Mouse (Mus musculus) liver, embryonic 13.5 days (tissue): ENCODE measurements around the gene Crim1. TPM values are rescaled to one million over a fixed set of nuclear protein-coding genes. Genes with fewer than 3 reads are reported as not detected.

Experiments
- ATAC-seq: fragments of 200-750 bp; cut with Nextera tagmentation; 2 replicates; pipeline ENCODE4 v1.8.0; 2017; ENCODE audit warnings: low read depth, mild to moderate bottlenecking, moderate number of reproducible peaks, moderate library complexity
- DNase-seq: peaks from one replicate; pipeline ENCODE4 v3.0.0; 2022
- H3K27ac ChIP-seq: fragments of 300-500 bp; sonication (generic); 2 replicates; pipeline ENCODE4 v1.5.1; 2015; ENCODE audit warnings: moderate library complexity, mild to moderate bottlenecking, inconsistent platforms
- H3K27me3 ChIP-seq: fragments of 300-500 bp; sonication (generic); 2 replicates; pipeline ENCODE4 v1.6.1; 2015; ENCODE audit warnings: mild to moderate bottlenecking, inconsistent platforms
- H3K36me3 ChIP-seq: fragments of 300-500 bp; sonication (generic); 2 replicates; pipeline ENCODE4 v1.6.1; 2015; ENCODE audit warnings: mild to moderate bottlenecking, inconsistent platforms
- H3K4me1 ChIP-seq: fragments of 300-500 bp; sonication (generic); replicated peaks from 2 replicates; pipeline ENCODE4 v1.6.1; 2015; ENCODE audit warnings: inconsistent platforms
- H3K4me2 ChIP-seq: fragments of 300-500 bp; sonication (generic); 2 replicates; pipeline ENCODE4 v1.6.1; 2015; ENCODE audit warnings: inconsistent platforms, mild to moderate bottlenecking, moderate library complexity
- H3K4me3 ChIP-seq: fragments of 300-500 bp; sonication (generic); replicated peaks from 2 replicates; pipeline ENCODE4 v1.5.1; 2015; ENCODE audit warnings: mild to moderate bottlenecking, inconsistent platforms
- H3K9ac ChIP-seq: fragments of 300-500 bp; sonication (generic); 2 replicates; pipeline ENCODE4 v1.6.1; 2015; ENCODE audit warnings: mild to moderate bottlenecking, inconsistent platforms
- H3K9me3 ChIP-seq: fragments of 300-500 bp; sonication (generic); replicated peaks from 2 replicates; pipeline ENCODE4 v1.6.1; 2016; ENCODE audit warnings: inconsistent platforms
- WGBS: fragments of 180-500 bp; shearing (Covaris S2); methylation state at CpG from one replicate; pipeline ENCODE4 v1.1.7; 2015; ENCODE audit not compliant: insufficient replicate concordance; 5-methylcytosine and 5-hydroxymethylcytosine counted together
- polyA plus RNA-seq: library from polyadenylated mRNA; unstranded; fragments of >200 nt; fragmentation: Nextera tagmentation; extraction: Ambion mirVana; gene quantifications from 2 replicates; pipeline ENCODE4 v1.2.1, GENCODE M21; 2015

Gene Crim1
- polyA plus RNA-seq, 1 experiment from 2014 or later, result 0.56 TPM

- DNase-seq (no peak), ATAC-seq (no peak)
- H3K36me3 ChIP-seq, result no peaks in the 10 kb centered on the region
- WGBS, result 82% methylated on average over 8 of the region's 8 CpGs
- H3K9me3 ChIP-seq, result no peaks in the 10 kb centered on the region
- H3K27me3 ChIP-seq, result no peaks in the 10 kb centered on the region
- no peak overlapping the region for H3K9ac ChIP-seq
- no peak overlapping the region for H3K4me2 ChIP-seq
- H3K4me1 ChIP-seq, result peaks cover 12% of the 10 kb centered on the region; the same call in 1 of the 2 replicates
- H3K27ac ChIP-seq, result no peak overlapping the region
- H3K4me3 ChIP-seq, result no peak overlapping the region
Measured at GRCm38 (mm10) chr17:78272142-78272541, 72.1 kb downstream of the Crim1 start.

DNA sequence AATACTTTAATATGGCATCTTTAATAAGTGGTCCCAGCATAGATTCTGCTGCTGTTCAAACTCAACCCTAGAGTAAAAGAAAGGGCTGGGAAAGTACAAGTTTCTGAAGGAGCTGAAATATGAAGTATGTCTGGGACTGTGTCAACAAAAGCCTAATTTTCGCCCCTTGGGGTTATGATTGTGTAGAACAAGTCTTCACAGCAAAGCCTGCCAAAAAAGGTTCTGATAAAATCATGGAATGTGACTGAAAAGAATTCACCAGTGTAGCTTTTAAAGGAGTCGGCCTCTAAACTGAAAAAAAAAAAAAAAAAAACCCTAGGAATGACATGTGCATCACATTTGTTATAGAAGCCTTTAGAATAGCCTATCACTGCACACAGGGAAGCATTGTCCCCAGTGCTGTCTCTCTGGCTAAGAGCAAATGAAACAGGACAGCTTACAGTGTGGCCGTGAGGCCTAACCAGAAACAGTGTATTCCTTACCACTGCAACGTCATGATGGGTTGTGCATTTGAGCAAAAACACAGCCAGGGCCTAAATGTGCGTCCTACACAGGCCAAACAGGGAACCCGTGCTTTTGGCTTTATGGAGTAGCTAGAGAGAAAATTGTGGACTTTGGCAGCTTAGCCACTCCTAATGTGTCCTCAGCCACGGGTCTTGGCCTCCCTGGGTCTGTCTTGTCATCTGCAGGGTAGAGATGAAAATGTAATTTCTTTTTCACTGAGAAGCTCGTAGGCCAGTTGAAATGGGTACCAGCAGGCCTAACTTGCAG is 72.8 kb downstream of the Crim1 start:
- Histone ChIP-seq H3K9ac (no peak overlapping the region), H3K4me3 (no peak overlapping the region), H3K36me3 (no peaks in the 10 kb centered on the region), H3K27me3 (no peaks in the 10 kb centered on the region), H3K4me2 (no peak overlapping the region), H3K9me3 (no peaks in the 10 kb centered on the region), H3K27ac (no peak overlapping the region), H3K4me1 (peaks cover 12% of the 10 kb centered on the region; the same call in 1 of the 2 replicates)
- ATAC-seq, result no peak
- DNase-seq, result no peak
- 70% methylated on average over 8 of the region's 8 CpGs for WGBS

- H3K9ac ChIP-seq, result no peak overlapping the region
- DNase-seq, result no peak
- H3K36me3 ChIP-seq, result no peaks in the 10 kb centered on the region
- no peak for ATAC-seq
- H3K4me1 ChIP-seq, result peaks cover 12% of the 10 kb centered on the region; the same call in 1 of the 2 replicates
- no peak overlapping the region for H3K27ac ChIP-seq
- no peaks in the 10 kb centered on the region for H3K27me3 ChIP-seq
- H3K4me2 ChIP-seq, result no peak overlapping the region
- no peak overlapping the region for H3K4me3 ChIP-seq
- no peaks in the 10 kb centered on the region for H3K9me3 ChIP-seq
- 64% methylated on average over 7 of the region's 7 CpGs for WGBS
Measured at GRCm38 (mm10) chr17:78273875-78274274, 73.8 kb downstream of the Crim1 start.

DNA sequence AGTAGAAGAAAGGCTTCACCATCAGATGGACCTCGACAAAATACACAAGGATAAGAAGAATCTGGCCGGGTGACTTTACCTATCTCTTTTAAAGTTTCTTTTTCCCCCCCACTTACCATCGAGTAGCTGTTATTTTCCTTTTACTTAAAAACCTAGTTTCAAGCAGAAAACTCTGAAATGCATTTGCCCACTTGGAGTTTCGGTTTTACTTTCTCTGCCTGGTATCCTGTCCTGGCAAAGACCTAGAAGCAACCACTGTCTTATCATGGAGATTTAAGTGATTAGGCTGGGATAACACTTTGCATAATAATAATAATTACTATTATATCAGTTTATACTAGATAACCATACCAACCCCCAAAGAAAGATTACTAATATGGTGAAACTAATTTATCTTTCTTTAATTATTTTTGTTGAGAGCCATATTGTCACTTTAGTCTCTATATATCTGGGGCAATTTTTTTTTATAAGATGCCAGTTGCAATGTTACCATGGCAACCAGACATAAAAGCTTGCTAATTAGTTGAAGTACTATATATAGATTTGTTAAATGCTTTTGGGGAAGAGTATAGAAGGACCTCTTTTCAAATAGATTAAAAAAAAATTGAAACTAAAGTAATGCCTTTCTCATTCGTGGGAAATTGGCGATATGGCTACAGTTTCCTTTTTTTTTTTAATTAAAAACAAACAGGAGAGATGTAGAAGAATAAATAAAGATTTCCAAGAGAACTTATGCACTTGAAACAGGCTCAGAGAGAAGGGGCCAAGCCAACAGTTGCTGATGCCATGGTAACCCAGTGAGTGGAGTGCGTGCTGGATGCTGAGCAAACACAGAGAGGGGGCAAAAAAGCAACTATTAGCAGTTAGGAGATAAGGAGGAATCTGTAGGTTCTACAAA is 74.8 kb downstream of the Crim1 start:
- 70% methylated on average over 7 of the region's 7 CpGs for WGBS
- no peak overlapping the region for H3K4me3 ChIP-seq
- no peak for DNase-seq
- no peaks in the 10 kb centered on the region for H3K27me3 ChIP-seq
- H3K4me2 ChIP-seq, result no peak overlapping the region
- no peak overlapping the region for H3K9ac ChIP-seq
- H3K9me3 ChIP-seq, result no peaks in the 10 kb centered on the region
- peaks cover 12% of the 10 kb centered on the region; the same call in 1 of the 2 replicates for H3K4me1 ChIP-seq
- H3K27ac ChIP-seq, result no peak overlapping the region
- no peak for ATAC-seq
- no peaks in the 10 kb centered on the region for H3K36me3 ChIP-seq

GRCm38 (mm10) chr17:78275507-78275813 is 75.4 kb downstream of the Crim1 start:
- H3K27me3 ChIP-seq, result no peaks in the 10 kb centered on the region
- H3K9me3 ChIP-seq, result no peaks in the 10 kb centered on the region
- H3K4me3 ChIP-seq, result no peak overlapping the region
- no peaks in the 10 kb centered on the region for H3K36me3 ChIP-seq
- no peak overlapping the region for H3K27ac ChIP-seq
- DNase-seq (no peak), ATAC-seq (no peak)
- H3K4me2 ChIP-seq, result no peak overlapping the region
- no peak overlapping the region for H3K9ac ChIP-seq
- WGBS, result 70% methylated on average over 4 of the region's 4 CpGs
- H3K4me1 ChIP-seq, result peaks cover 12% of the 10 kb centered on the region; the same call in 1 of the 2 replicates

DNA sequence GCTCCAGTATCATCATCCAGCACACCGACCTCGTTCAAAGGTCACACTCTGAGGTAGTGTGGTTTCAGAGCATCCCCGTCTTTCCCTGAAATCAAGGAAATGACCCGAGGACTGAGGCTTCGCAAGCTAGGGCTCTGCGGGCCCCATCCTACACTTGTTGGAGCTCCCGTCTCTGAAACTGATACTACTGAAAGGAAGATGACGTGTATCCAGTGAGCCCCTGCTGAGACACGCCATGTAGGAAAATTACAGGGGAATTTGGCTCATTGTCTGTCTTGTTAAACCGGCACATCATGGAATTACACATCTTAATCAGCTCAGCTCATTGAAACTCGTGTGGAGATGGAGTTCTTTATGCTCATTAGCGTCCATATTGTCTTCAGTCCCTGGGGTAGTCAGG is 79.1 kb downstream of the Crim1 start:
- Histone ChIP-seq H3K27me3 (no peaks in the 10 kb centered on the region), H3K9me3 (no peaks in the 10 kb centered on the region), H3K4me3 (no peak overlapping the region), H3K4me2 (no peak overlapping the region), H3K4me1 (peaks cover 6% of the 10 kb centered on the region), H3K36me3 (no peaks in the 10 kb centered on the region), H3K27ac (no peak overlapping the region), H3K9ac (no peak overlapping the region)
- 76% methylated on average over 12 of the region's 12 CpGs for WGBS
- ATAC-seq, result no peak
- DNase-seq, result no peak

DNA sequence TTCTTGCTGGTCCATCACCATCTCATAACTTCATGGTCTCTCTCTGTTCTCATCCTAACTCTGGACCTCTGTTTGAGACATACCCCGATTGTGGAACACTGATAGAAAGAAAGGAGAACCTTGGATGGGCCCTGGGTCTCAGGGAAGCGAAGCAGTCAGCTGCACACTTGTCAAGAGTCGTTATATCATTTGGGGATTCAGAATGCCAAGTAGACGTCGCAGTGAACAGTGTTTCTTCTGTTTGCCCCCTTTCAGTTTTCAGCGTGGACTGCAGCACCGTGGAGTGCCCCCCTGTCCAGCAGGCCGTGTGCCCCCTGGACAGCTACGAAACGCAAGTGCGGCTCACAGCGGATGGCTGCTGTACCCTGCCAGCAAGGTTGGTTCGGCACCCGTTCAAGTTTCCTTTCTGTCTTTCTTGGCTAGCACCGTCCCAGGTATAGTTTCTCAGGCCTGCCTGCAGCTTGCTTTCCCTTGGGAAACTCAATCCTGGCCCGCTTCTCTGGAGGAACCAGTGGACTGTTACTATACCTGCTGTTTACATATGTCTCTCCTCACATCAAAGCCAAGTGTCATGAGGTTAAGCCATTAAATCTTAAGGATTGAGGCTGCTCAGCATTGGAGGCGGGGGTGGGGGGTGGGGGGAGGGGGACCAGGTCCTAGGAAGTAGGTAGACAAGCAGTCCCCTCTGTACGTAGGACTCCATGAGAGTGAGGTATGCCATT is 81.1 kb downstream of the Crim1 start:
- no peaks in the 10 kb centered on the region for H3K27me3 ChIP-seq
- H3K27ac ChIP-seq, result no peak overlapping the region
- WGBS, result 81% methylated on average over 18 of the region's 18 CpGs
- H3K9ac ChIP-seq, result no peak overlapping the region
- DNase-seq (no peak), ATAC-seq (no peak)
- H3K36me3 ChIP-seq, result no peaks in the 10 kb centered on the region
- H3K4me1 ChIP-seq, result peaks cover 6% of the 10 kb centered on the region
- H3K4me2 ChIP-seq, result no peak overlapping the region
- no peaks in the 10 kb centered on the region for H3K9me3 ChIP-seq
- no peak overlapping the region for H3K4me3 ChIP-seq

DNA sequence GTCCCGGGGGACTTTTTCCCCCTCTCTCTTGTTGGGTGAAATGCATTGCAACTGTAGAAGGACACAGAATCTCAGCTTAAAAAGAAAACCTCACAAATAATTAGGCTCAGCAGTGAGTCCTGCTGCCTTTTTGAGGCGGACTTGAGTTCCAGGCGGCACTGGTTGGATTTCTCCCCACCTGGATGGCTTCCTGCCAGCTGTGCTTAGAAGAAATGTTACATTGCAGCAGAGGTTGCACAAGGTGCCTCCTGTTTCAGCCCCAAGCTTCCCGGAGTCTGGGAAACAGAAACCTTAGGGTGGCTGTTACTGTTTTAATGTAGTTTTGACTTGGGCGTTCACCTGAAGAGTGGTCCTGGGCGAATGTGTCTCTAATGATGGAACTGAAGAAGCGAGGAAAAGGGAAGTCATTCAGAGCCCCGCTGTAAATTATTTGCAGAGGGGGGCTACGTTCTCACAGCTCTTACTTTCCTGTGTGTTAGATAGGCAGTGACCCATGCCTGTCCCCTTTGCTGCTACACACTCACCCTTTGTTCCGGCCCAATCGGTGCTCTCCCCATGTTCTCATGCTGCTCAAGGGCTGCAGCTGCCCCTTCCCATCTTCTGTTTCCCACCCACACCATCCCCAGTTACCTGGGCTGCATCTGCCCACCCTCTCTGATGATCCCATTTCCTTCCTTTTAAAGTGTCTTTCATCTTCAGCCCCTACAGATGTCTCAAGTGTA is 83.4 kb downstream of the Crim1 start:
- WGBS, result 78% methylated on average over 11 of the region's 11 CpGs
- H3K4me2 ChIP-seq, result no peak overlapping the region
- no peak overlapping the region for H3K9ac ChIP-seq
- no peak for ATAC-seq
- no peaks in the 10 kb centered on the region for H3K9me3 ChIP-seq
- H3K4me3 ChIP-seq, result no peak overlapping the region
- DNase-seq, result no peak
- peaks cover 12% of the 10 kb centered on the region for H3K4me1 ChIP-seq
- no peaks in the 10 kb centered on the region for H3K36me3 ChIP-seq
- H3K27ac ChIP-seq, result no peak overlapping the region
- H3K27me3 ChIP-seq, result no peaks in the 10 kb centered on the region

DNA sequence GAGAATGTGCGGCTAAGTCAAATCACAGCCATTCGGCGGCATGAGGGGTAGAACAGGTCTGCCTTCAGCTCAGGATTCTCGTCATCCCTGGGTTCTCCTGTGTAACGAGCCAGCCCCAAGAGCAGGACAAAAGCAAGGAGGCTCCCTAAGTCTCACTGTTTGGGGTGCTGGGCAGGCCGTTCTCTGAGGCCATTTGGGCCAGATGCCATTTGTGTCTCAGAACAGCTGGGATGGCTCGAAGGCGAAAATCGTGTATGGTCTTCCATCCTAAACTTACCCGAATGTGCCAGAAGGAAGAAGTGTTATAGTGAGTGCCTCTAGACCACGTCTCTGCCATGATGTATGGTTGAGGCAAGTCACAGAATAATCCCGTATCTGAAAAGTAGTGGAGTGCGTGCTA is 86.0 kb downstream of the Crim1 start:
- WGBS, result 85% methylated on average over 13 of the region's 13 CpGs
- no peak for DNase-seq
- peaks cover 34% of the 10 kb centered on the region for H3K4me1 ChIP-seq
- no peak overlapping the region for H3K9ac ChIP-seq
- no peak overlapping the region for H3K4me2 ChIP-seq
- no peak for ATAC-seq
- no peaks in the 10 kb centered on the region for H3K27me3 ChIP-seq
- no peak overlapping the region for H3K4me3 ChIP-seq
- no peaks in the 10 kb centered on the region for H3K9me3 ChIP-seq
- H3K27ac ChIP-seq, result no peak overlapping the region
- no peaks in the 10 kb centered on the region for H3K36me3 ChIP-seq

DNA sequence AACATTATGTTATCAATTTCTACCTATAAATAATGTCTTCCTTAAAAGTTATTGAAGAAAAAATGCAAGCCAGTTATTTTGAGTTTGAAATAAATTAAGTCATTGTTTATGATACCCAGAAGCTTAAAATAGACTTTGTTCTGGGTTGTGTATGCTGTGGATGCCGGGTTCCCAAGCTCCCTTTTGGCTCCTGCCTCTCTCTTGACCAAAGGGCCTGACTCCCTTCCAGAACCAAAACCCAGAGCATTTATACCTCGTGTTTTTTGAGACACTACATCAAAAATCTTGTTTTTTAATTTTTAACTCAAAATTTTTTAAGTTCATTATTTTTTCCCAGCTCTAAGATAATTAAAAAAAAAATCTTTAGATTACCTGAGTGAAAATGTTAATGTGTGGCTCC is 87.3 kb downstream of the Crim1 start:
- ATAC-seq (no peak), DNase-seq (no peak)
- peaks cover 43% of the 10 kb centered on the region for H3K4me1 ChIP-seq
- WGBS, result 67% methylated on average over 2 of the region's 2 CpGs
- no peak overlapping the region for H3K27ac ChIP-seq
- H3K4me3 ChIP-seq, result no peak overlapping the region
- H3K9ac ChIP-seq, result no peak overlapping the region
- no peaks in the 10 kb centered on the region for H3K27me3 ChIP-seq
- H3K36me3 ChIP-seq, result no peaks in the 10 kb centered on the region
- H3K9me3 ChIP-seq, result no peaks in the 10 kb centered on the region
- no peak overlapping the region for H3K4me2 ChIP-seq
